Mouse (Mus musculus) neural tube, embryonic 10.5 days (tissue): ENCODE measurements at regions not wholly inside any gene's neighbourhood (a gene's known extent, or its start where the extent isn't known, plus 50 kb on each side); places are given as distances from the start of the nearest gene placed in this dataset.

Source experiments
- DNase-seq: peaks from one replicate; pipeline ENCODE4 v3.0.0-alpha.2; 2017; ENCODE audit warnings: low spot score; ENCODE audit errors: extremely low spot score

DNA sequence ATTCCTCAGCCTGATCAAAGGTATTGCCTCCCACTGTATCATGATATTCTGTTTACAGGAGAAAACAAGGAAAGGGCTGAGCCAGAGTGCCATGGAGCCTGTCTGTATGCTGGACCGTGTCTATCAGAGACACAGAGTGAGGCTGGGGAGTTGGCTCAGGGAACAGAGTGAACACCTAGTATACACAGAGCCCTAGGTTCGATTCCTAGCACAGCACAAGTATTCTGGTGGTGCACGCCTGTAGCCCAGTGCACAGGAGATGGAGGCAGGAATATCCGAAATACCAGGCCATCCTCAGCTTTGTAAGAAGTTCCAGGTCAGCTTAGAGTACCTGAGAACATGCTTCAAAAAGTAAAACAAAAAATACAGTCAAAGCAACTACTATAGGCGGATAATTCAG, 237.2 kb upstream of the Adgrl2 start:
- DNase-seq = no peak

DNA sequence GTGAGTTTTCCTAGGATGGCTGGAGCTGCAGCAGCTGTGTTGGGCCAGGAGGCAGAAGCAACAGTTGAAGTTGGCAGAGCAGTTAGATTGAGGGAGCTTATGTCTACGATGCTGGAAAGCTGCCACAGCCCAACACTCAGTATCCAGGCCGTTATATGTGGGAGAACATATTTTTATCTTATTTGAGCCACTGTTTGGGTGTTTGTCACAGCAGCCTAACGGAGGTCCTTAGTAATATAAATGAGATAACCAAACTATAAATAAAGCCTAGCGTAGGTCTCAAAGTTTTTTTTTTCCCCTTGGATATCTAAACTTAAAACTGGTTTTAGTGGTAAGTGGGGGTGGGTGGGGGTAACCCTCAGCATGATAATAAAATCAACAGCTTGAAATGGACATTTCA, 236.4 kb upstream of the Adgrl2 start:
- no peak for DNase-seq

DNA sequence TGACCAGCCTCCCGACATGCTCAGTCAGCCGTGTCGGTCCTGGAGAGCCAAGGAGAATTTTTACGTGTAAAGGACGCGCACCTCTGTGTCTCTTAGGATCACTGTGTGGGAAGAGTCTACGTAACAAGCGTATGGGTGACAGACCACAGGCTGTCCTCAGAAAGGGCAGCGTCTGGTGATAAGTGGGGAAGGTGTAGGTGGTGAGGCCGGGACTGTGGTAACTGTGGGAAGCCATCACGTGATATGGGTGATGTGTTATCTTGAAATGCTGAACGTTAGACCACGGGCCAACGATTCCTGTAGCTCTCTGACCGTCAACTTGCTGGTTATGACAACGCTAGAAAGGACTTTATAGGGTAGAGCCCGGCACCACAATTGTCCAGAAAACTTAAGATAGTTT, 235.3 kb upstream of the Adgrl2 start:
- no peak for DNase-seq

- no peak for DNase-seq
Measured at GRCm38 (mm10) chr3:149224271-149224670, 233.9 kb upstream of the Adgrl2 start.

GRCm38 (mm10) chr3:149223776-149224175, 233.4 kb upstream of the Adgrl2 start:
- no peak for DNase-seq

DNA sequence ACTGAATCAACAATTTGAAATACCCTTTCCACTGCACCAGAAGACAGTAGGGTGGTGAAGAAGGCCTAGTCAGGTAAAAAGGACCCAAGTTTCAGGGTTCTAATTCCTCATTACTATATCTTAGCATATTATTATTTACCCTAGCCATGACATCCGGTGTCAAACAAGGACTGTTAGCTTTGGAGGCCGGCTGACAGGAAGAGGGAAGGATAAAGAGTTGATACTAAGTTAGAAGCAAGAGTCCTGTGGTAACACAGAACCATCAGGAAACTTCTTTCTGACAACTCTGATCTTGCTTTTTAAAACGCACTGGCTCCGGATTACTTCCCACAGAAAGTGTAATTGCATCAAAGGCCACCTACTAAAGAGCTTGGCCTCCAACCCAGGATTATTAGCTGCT, 230.6 kb upstream of the Adgrl2 start:
- DNase-seq = no peak

GRCm38 (mm10) chr3:149220304-149220951, 230.1 kb upstream of the Adgrl2 start:
- DNase-seq = peak; percentile 15

DNA sequence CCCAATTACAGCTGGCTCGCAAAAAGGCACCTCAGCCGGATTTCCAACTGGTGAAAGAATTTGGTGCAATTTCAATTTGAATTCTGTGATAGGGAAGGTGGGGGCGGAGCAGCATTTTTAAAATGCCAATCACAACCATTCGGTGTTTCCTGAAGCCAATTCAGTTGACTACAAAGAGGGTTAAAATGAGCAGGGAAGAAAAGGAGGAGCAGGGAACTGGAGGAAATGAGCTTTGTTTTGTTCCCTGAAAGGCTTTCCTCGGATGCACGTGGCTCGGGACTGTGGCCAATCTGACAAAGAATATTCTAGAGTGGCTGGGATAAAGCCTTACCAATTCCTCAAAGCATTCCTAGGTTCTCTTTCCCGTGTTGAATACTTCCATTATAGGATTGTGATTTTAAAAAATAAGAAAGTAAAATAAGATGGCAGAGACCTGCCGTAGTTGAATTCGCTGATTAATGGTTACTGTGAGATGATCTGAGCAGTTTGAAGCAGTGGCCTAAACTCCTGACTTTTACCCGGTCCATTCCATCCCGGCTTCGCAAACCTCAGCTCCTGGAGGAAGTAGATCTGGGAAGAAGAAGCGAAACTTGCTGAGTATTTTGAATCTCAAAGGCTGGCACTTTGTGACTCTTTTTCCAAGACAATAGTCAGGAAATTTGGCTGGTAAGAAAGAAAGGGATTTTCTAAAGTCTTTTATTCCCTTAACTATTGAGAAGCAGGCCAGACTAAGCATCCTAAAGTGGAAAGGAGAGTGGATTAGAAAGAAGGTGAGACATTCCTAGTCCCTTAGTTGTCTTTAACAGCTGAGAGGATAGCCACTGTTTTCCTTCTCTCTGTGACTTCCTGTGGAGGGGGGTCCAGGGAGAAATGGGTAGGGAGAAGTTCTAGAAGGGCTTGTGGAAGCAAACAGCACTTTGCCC, 229.3 kb upstream of the Adgrl2 start:
- no peak for DNase-seq

DNA sequence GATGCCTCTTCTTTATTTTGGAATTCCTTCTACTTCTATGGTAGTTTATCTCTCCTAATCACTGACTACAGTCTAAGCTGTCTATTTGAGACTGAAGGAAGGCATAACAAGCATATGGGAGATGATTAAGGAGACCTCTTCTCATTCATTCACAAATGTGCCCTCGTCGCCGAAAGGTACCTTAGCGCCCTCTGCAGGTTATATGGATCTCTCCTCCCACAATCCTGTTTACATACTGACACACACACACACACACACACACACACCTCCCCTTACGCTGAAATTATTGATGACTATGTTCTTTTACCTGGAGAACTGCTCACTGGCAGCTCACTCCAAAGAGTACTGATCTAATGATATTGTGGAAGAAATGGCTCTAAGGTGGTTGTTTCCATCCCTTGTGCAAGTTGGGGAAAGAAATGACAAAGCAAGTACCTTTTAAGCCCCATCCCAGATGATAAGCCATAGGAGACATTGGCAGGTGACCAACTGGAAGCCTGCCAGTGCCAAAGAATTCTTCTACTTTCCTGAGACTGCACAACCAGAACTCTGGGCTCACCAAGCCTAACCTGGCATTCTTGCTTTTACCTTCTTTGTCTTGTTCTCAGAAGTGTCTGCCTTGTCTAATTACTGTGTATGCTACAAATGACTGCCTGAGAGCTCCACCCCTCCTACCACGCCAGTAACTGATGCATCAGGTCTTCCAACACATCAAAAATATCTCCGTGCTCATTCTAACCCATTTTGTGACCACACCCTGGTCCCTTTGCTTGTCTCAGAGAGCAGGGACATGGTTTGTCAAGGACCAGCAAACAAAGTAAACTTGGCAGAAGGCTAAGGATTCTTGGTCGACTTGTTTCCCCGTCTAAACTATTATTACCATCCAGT, 227.8 kb upstream of the Adgrl2 start:
- DNase-seq = no peak

DNA sequence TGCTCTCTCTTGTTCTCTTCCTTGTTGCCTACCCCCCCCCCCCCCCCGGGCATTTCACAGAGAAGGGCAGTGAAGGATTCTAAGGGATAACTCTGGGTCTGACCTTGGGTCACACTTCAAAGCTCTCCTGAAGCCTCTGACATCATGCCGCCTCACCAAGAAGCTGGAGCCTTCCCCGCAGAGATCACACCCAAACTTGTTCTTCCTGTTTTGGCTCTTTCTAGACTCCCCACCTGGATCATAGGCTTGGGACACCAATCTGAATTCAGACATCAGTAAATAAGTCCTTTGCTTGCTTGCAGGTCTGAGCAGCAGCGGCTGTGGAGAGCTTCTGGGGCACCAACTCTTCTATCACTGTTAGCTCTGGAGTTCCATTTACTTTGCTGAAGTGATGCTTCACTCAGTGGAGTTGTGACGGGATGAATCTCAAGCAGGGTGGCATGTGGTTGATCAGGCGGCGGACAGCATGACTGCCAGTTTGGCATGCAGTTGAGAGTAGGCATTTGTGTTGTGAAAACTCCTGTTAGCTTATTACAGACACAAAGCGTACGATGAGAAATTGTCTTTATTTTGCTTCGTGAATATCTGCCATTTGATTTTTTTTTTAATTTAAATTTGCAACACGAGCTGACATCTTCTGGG, 226.5 kb upstream of the Adgrl2 start:
- no peak for DNase-seq

DNA sequence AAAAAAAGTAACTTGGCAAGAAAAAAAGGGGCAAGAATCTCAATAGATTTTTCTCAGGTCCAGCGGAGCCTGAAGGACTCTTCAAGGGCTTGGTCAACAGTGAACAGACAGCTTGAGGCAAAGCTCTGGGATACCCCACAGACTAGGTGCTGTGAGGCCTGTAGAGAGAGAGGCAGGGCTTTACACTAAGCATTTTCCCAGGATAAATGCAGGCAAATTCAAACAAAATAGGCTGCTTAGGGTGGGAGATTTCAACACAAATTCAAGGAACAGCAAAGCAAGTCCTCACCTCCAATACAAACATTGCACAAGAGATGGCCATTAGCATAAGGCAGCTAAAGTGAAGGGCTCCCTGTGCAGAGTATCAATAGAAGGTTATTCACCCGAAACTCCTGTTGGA, 225.3 kb upstream of the Adgrl2 start:
- DNase-seq = no peak

DNA sequence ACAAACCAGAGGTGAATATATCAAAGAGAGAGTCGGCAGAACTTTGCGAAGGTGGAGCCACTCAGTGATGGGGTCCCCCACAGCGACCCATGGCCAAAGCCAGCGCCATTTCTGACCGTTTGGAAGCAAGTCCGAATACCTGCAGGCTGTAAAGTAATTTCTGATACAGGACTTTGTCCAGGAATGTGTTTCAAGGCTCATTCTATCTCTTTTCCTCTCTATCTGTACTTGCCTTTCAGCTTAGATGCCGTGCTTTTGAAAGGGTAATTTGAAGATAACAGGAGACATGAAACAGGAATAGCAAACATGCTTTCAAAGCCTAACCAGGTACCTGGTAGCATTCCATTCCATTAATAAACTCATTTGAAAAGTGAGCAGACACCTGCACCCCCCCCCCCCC, 221.6 kb upstream of the Adgrl2 start:
- DNase-seq = no peak

DNA sequence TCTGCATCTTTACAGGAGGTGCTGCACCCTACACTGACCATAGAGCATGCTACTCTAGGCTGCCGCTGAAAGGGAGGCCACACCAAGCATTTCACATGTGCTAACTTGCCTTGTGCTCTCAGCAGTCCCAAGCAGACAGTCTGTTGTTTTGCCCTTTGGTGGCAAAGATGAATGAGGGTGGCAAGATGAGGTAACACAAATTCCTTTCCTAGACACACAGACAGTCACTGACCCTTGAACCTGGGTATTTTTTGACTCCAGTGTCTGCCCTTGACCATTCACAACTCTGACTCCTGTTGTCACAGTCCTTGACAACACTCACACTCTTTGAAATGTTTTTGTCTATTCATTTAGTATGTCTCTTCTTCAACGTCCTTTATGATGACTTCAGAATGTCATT, 218.9 kb upstream of the Adgrl2 start:
- DNase-seq = no peak

- no peak for DNase-seq
Measured at GRCm38 (mm10) chr3:149203451-149203850, 213.1 kb upstream of the Adgrl2 start.

DNA sequence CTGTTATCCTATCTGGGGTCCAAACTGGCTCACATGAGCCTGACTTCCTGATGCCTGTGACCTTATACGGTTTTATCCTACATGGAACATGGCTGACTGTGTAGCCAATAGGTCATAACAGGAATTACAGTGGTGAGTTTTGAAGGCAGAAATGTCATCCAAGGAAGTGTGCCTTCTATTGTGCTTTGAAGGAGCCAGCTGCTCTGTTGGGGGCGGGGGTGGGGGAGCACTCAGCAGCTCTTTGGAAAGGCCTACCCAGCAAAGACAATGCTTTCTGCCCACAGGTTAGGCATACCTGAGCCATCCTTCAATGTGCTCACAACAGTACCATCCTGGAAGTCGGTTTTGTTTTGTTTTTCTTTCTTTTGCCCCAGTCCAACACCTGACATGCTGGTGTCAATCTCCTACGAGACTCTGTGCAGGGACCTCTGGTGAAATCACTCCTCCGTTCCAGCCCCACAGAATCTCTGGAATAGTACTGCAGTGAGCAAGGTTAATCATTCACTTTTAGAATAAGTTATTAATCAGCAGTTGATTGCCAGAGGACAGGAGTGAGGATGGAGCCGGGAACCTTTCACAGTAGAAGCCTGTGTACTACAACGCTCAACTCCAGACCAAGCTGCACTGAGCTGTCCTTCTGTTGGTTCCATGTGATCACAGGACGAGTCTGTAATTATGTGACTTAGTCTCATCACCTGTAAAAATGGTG, 206.3 kb upstream of the Adgrl2 start:
- no peak for DNase-seq

- DNase-seq = no peak
Measured at GRCm38 (mm10) chr3:149190856-149191576, 200.7 kb upstream of the Adgrl2 start.

DNA sequence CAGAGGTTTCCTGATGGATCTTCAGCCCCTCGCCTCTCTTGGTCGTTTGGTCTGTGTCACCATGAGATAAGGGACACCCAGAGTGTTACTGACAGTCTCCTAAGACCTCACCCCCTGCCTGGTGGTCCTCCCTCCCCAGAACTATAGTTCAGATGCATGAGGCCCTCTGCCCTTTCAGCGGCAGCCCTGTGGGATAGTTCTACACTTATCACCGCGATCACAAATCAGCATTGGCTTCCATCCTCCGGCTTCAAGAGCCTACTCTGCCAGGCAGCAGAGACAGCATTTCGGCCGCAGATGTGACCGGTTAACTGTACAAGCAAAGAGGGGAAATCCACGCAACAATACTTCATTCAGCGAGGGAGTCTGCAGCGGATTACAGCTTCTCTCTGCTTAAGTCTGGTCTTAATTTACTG, 193.8 kb upstream of the Adgrl2 start:
- DNase-seq = peak; percentile 55

GRCm38 (mm10) chr3:149182095-149182494, 191.7 kb upstream of the Adgrl2 start:
- no peak for DNase-seq

DNA sequence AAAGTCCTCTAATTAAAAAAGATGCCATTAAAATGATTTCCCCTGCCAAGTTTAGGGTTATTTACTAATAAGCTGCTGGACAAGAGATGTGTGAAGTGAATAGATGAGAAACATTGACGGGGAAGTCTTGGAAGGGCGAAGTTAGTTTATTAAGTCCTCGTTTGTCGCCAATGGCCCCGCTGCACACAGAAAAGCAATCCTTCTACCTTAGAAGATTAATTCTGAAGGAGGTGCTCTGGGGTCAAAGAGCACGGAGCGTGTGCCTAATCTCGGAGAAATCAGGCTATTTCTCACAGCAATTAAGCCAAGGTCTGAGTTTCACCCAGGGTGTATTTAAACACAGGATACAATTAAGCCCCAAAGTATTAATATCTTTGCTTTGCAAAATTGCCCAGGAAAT, 189.8 kb upstream of the Adgrl2 start:
- no peak for DNase-seq

- no peak for DNase-seq
Measured at GRCm38 (mm10) chr3:149179486-149180116, 189.2 kb upstream of the Adgrl2 start.
